Mouse (Mus musculus) bone marrow, adult 2 months (tissue): Measurements from ENCODE around the gene Lrmda.

ENCODE experiments used
- CTCF ChIP-seq: fragments of 200-500 bp; IDR thresholded peaks from 2 replicates; pipeline ENCODE4 v1.5.1; 2011; ENCODE audit warnings: low read length, control low read depth; ENCODE audit not compliant: control insufficient read depth, insufficient read depth
- POLR2A ChIP-seq: fragments of 200-500 bp; IDR thresholded peaks from 2 replicates; pipeline ENCODE4 v1.6.1; 2011; ENCODE audit warnings: low read depth, mild to moderate bottlenecking, control low read depth, low read length, borderline replicate concordance; ENCODE audit not compliant: control insufficient read depth

GRCm38 (mm10) chr14:22329191-22329590 is 309.7 kb downstream of the Lrmda start:
- TF ChIP-seq CTCF (no peak), POLR2A (no peak)
